Mouse (Mus musculus): ENCODE data around the gene Ankzf1. TPM values are rescaled to one million over a fixed set of nuclear protein-coding genes. Genes with fewer than 3 reads are reported as not detected.
A peak's percentile ranks its signal among the peaks of the same experiment; 100 is the strongest.

Ankzf1 gene
- polyA plus RNA-seq, 1 experiment: 20.0 TPM

- TF ChIP-seq CTCF (IDR thresholded peaks at IDR 0.05; ENCODE audit: insufficient read depth, low read length): no peak
- no peak for TF ChIP-seq POLR2A (IDR thresholded peaks at IDR 0.05; ENCODE audit: borderline replicate concordance, extremely low read depth, low read depth, low read length)
- H3K4me1 ChIP-seq (ENCODE audit: control insufficient read depth, insufficient read depth, low read length): peaks cover 10% of the 10 kb centered on the region; the same call in 1 of the 2 replicates
- H3K4me3 ChIP-seq (replicated peaks; ENCODE audit: extremely low read depth, low read depth, low read length): no peak overlapping the region
- no peak for DNase-seq
- 83% methylated on average over 16 of the region's 16 CpGs for WGBS
Observed at GRCm38 (mm10) chr1:75247071-75247930, 55.4 kb downstream of the Ankzf1 start.

- no peak for TF ChIP-seq POLR2A (IDR thresholded peaks at IDR 0.05; ENCODE audit: borderline replicate concordance, extremely low read depth, low read depth, low read length)
- TF ChIP-seq CTCF (IDR thresholded peaks at IDR 0.05; ENCODE audit: insufficient read depth, low read length): no peak
- peak; percentile 37 for DNase-seq
- 38% methylated on average over 9 of the region's 9 CpGs for WGBS
- Histone ChIP-seq H3K4me1 (ENCODE audit: control insufficient read depth, insufficient read depth, low read length) (peaks cover 10% of the 10 kb centered on the region; the same call in 1 of the 2 replicates), H3K4me3 (replicated peaks; ENCODE audit: extremely low read depth, low read depth, low read length) (no peak overlapping the region)
Observed at GRCm38 (mm10) chr1:75248041-75248772, 56.3 kb downstream of the Ankzf1 start.

Other genes with a start within 250 kb of the Ankzf1 start
- gene Ihh, start 240.5 kb upstream of the Ankzf1 start, polyA plus RNA-seq (2012; rRNA removed): 0.54 and 1.2 TPM in 2 replicates
- gene Nhej1, start 67.0 kb upstream of the Ankzf1 start, polyA plus RNA-seq (2012; rRNA removed): 1.8 and 2.7 TPM in 2 replicates
- 1.4 and 2.0 TPM in 2 replicates for gene Slc23a3, start 58.3 kb upstream of the Ankzf1 start, polyA plus RNA-seq (2012; rRNA removed)
- 57.6 and 64.3 TPM in 2 replicates for gene Cnppd1, start 49.4 kb upstream of the Ankzf1 start, polyA plus RNA-seq (2012; rRNA removed)
- 112 and 123 TPM in 2 replicates for gene Retreg2, start 49.4 kb upstream of the Ankzf1 start, polyA plus RNA-seq (2012; rRNA removed)
- gene Zfand2b, start 23.5 kb upstream of the Ankzf1 start, polyA plus RNA-seq (2012; rRNA removed): 59.4 and 68.0 TPM in 2 replicates
- 14.6 and 18.7 TPM in 2 replicates for gene Abcb6, start 11.8 kb upstream of the Ankzf1 start, polyA plus RNA-seq (2012; rRNA removed)
- gene Atg9a, start within 50 bp of the Ankzf1 start, polyA plus RNA-seq (2012; rRNA removed): 65.7 and 73.3 TPM in 2 replicates
- 8.8 and 15.4 TPM in 2 replicates for gene Glb1l, start 18.7 kb downstream of the Ankzf1 start, polyA plus RNA-seq (2012; rRNA removed)
- gene Stk16, start 18.7 kb downstream of the Ankzf1 start, polyA plus RNA-seq (2012; rRNA removed): 130 and 140 TPM in 2 replicates
- 36.6 and 103 TPM in 2 replicates for gene Tuba4a, start 27.7 kb downstream of the Ankzf1 start, polyA plus RNA-seq (2012; rRNA removed)
- not detected in 2 replicates for gene A630095N17Rik, start 40.0 kb downstream of the Ankzf1 start, polyA plus RNA-seq (2012; rRNA removed)
- gene Dnajb2, start 44.3 kb downstream of the Ankzf1 start, polyA plus RNA-seq (2012; rRNA removed): 54.5 and 56.1 TPM in 2 replicates
- 2.1 and 2.5 TPM in 2 replicates for gene Ptprn, start 72.4 kb downstream of the Ankzf1 start, polyA plus RNA-seq (2012; rRNA removed)
- 1.2 and 2.5 TPM in 2 replicates for gene Resp18, start 86.3 kb downstream of the Ankzf1 start, polyA plus RNA-seq (2012; rRNA removed)
- gene Dnpep, start 125.8 kb downstream of the Ankzf1 start, polyA plus RNA-seq (2012; rRNA removed): 104 and 129 TPM in 2 replicates
- 107 and 185 TPM in 2 replicates for gene Des, start 168.2 kb downstream of the Ankzf1 start, polyA plus RNA-seq (2012; rRNA removed)
- gene Speg, start 183.1 kb downstream of the Ankzf1 start, polyA plus RNA-seq (2012; rRNA removed): 31.5 and 35.0 TPM in 2 replicates
- gene Gmppa, start 243.8 kb downstream of the Ankzf1 start, polyA plus RNA-seq (2012; rRNA removed): 106 and 125 TPM in 2 replicates

Data from lung, adult 2 months (tissue).